Mouse (Mus musculus) heart, postnatal 10 days (tissue): ENCODE results near the gene Gm20683. TPM values are rescaled to one million over a fixed set of nuclear protein-coding genes. Genes with fewer than 3 reads are reported as not detected.
"Not testable (repeated sequence)": the region's sequence is repeated elsewhere in the genome, so short reads cannot be mapped to it uniquely, and the experiment has no call there.

Source experiments
- DNase-seq, 2 experiments: peaks; one replicate each; pipeline ENCODE4 v3.0.0; 2021
- intact Hi-C: fragments of 180-260 bp; cut with DNase I; formaldehyde crosslinking; loops from one replicate; pipeline ENCODE4 v1.15.1; 2025
- total RNA-seq, 2 experiments: library from RNA; stranded (reverse); gene quantifications; 2 replicates each; pipeline ENCODE4 v1.2.3; 2021

Gene Gm20683
- total RNA-seq, 2 experiments from 2014 or later: 4.2 to 4.7 TPM

DNA sequence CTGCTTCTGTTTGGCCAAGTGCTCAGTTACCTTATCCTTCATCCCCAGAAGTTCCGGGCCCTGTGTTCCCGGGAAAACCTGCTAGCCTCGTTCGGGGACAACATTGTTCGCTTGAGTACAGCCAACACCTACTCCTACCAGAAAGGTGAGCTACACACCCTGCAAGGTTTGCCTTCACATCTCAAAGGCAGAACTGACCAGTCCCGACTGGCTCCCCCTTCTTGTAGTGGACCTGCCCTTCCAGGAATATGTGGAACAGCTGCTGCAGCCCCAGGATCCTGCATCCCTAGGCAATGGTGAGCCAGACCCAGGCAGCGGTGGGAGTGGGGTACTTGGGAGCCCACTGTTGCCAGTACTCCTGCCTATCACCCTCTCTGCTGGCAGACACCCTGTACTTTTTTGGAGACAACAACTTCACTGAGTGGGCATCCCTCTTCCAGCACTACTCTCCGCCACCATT, 12.0 kb downstream of the Gm20683 start:
- intact Hi-C loops: no loop called here

DNA sequence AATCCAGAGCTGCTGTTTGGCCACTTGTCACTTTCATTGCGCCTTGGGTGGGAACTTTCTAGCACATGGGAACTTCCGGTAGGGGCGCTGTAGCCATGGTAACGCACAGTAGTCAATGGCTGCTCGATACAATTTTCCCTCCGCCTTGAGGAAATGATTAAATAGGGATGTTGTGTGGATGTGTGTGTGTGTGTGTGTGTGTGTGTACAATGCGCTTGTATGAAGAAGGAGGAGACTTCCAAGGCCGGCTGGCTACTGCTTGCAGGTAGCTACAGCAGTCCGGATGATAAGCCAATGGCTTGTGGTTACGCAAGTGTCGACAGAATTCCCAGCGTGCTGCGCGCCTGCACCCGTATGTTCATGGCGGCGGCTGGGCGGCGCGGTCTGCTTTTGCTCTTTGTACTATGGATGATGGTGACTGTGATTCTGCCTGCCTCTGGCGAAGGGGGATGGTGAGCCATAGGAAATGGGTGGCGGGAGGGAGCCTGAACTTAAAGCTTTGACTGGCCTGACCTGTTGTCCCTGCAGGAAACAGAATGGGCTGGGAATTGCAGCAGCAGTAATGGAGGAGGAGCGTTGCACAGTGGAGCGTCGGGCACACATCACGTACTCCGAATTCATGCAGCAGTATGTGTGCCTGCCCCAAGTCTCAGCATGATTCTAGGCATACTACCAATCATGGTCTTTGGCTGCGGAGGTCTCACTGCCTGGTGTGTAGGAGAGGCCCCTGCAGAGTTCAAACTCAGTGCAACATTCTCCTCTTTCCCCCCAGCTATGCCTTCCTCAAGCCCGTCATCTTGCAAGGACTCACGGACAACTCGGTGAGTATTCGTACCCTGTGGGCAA, 12.6 kb downstream of the Gm20683 start, which contains the start of gene Jmjd8:
Jmjd8 (plus strand) TSS at position 156 of the 846 bp plus-strand sequence.
- DNase-seq: peak; percentile 83 to 85
- intact Hi-C loops: no loop called here

More for the DNA sequence above, 12.0 kb downstream of the Gm20683 start:
- no peak for DNase-seq

GRCm38 (mm10) chr17:25828223-25828594, 13.4 kb downstream of the Gm20683 start:
- DNase-seq: no peak
- intact Hi-C loops: no loop called here

- DNase-seq: no peak
- intact Hi-C loops: no loop called here
These were observed 13.9 kb downstream of the Gm20683 start for GRCm38 (mm10) chr17:25827546-25828222.

- intact Hi-C loops: no loop called here
- DNase-seq: no peak
These were observed 14.6 kb downstream of the Gm20683 start for GRCm38 (mm10) chr17:25827011-25827410.

DNA sequence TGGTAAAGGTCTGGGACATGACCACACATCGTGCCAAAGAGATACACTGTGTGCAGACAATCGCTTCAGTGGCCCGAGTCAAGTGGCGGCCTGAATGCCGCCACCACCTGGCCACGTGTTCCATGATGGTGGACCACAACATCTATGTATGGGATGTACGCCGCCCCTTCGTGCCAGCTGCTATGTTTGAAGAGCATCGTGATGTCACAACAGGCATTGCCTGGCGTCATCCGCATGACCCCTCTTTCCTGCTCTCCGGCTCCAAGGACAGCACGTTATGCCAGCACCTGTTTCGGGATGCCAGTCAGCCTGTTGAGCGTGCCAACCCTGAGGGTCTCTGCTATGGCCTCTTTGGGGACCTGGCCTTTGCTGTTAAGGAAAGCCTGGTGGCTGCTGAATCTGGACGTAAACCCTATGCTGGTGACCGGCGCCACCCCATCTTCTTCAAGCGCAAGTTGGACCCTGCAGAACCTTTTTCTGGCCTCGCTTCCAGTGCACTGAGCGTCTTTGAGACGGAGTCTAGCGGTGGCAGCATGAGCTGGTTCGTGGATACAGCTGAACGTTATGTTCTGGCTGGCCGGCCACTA, 15.5 kb downstream of the Gm20683 start:
- DNase-seq: no peak
- intact Hi-C loops: no loop called here

DNA sequence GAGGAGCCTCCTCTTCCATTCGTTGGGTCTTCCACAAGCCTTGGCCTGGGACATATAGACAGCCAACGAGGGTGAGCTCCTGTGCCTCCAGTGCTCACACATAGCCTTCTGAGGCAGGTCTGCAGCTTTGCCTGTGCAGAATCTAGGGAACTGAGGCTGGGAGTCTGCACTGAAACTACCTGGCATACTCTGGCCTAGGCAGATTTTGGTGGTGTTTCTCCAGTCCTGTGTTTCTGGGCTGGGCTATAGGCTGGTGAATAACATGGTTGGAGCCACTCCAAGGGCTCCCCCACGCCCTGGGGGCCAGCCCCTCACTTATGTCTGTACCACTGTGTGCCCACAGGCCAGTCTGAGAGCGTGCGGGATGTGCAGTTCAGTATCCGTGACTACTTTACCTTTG, 16.3 kb downstream of the Gm20683 start:
- intact Hi-C loops: no loop called here
- DNase-seq: no peak

- no peak for DNase-seq
These were observed 17.0 kb downstream of the Gm20683 start for GRCm38 (mm10) chr17:25824362-25825142.

GRCm38 (mm10) chr17:25823452-25823851, 18.1 kb downstream of the Gm20683 start, which contains the start of gene Wdr24:
Gene Wdr24, plus strand, starts transcription at chr17:25823627.
- intact Hi-C loops: no loop called here
- peak; percentile 85 to 90 for DNase-seq

More at GRCm38 (mm10) chr17:25824362-25825142, 17.0 kb downstream of the Gm20683 start:
- intact Hi-C loops: no loop called here

- intact Hi-C loops: no loop called here
- no peak for DNase-seq
These were observed 22.4 kb downstream of the Gm20683 start for GRCm38 (mm10) chr17:25818851-25819780.

- intact Hi-C loops: no loop called here
These were observed 23.9 kb downstream of the Gm20683 start for GRCm38 (mm10) chr17:25817662-25818061.

DNA sequence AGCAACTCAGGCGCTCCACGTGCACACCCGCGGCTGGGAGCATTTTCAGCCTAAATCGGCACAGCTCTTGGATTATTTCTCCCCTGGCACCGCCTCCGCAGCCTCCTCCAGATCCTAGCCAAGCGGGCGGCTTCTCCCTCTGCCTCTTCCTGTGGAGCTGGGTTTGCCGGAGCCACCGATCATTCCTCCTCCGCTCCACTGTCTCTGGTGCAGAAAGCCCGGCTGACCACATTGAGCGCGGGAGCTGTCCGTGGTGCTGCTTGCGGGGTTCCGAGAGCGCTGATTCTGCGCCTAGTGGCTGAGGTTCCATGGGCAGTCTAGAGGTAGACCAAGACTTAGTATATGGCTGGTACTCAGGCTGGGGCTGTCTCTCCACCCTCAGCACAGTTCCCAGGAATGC, 28.1 kb downstream of the Gm20683 start:
- DNase-seq: peak; percentile 91 to 96

More at GRCm38 (mm10) chr17:25817662-25818061, 23.9 kb downstream of the Gm20683 start:
- no peak for DNase-seq

DNA sequence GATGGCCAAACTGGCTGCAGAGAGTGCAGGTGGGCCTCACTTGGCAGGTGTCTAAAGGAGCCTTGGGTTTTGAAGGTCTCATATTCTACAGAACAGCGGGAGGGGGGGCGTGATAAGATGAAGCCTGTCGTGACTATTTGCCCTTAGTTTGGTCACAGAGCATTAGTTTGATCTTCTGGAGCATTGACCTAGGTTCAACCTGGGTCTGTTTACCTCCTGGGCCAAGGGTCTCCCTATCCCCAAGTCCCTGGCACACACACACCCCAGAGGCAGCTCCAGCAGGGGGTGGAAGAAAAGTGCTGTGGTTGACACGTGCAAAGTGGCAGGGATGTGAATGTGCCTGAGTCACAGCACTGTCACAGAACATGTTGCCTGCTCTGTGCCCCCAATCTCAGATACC, 30.7 kb downstream of the Gm20683 start:
- intact Hi-C loops: no loop called here
- no peak for DNase-seq

More for the DNA sequence above, 28.1 kb downstream of the Gm20683 start:
- intact Hi-C loops: no loop called here

- DNase-seq: no peak
- intact Hi-C loops: loop anchor here (10.0 kb wide), 1 partner anchor 215 kb away; no protein-coding TSS in a partner anchor
These were observed 31.8 kb downstream of the Gm20683 start for GRCm38 (mm10) chr17:25809606-25810340.

- intact Hi-C loops: loop anchor here (10.0 kb wide), 1 partner anchor 214 kb away; no protein-coding TSS in a partner anchor
- DNase-seq: peak; percentile 63 to 64
These were observed 32.6 kb downstream of the Gm20683 start, which contains the start of gene Fbxl16 for GRCm38 (mm10) chr17:25808789-25809605. Gene Fbxl16, plus strand, starts transcription at chr17:25809085.

- no peak for DNase-seq
- intact Hi-C loops: loop anchor here (10.0 kb wide), 1 partner anchor 213 kb away; no protein-coding TSS in a partner anchor
These were observed 33.5 kb downstream of the Gm20683 start for GRCm38 (mm10) chr17:25808028-25808427.

GRCm38 (mm10) chr17:25807452-25807851, 34.1 kb downstream of the Gm20683 start:
- intact Hi-C loops: loop anchor here (10.0 kb wide), 1 partner anchor 213 kb away; no protein-coding TSS in a partner anchor
- DNase-seq: not testable (repeated sequence)
